Mouse (Mus musculus) forebrain, embryonic 15.5 days (tissue): ENCODE results near the gene Fcrla. TPM values are rescaled to one million over a fixed set of nuclear protein-coding genes. Genes with fewer than 3 reads are reported as not detected.
"Not testable (repeated sequence)": the region's sequence is repeated elsewhere in the genome, so short reads cannot be mapped to it uniquely, and the experiment has no call there.

Source experiments
- ATAC-seq: fragments of 200-750 bp; cut with Nextera tagmentation; replicated peaks from 2 replicates; pipeline ENCODE4 v1.8.0; 2017; ENCODE audit warnings: mild to moderate bottlenecking, moderate TSS enrichment, moderate library complexity
- H3K27ac ChIP-seq: fragments of 300-500 bp; sonication (generic); replicated peaks from 2 replicates; pipeline ENCODE4 v1.5.1; 2015; ENCODE audit warnings: mild to moderate bottlenecking, inconsistent platforms
- H3K27me3 ChIP-seq: fragments of 300-500 bp; sonication (generic); 2 replicates; pipeline ENCODE4 v1.6.1; 2015; ENCODE audit warnings: inconsistent platforms
- H3K36me3 ChIP-seq: fragments of 300-500 bp; sonication (generic); 2 replicates; pipeline ENCODE4 v1.6.1; 2015; ENCODE audit warnings: mild to moderate bottlenecking, inconsistent platforms
- H3K4me1 ChIP-seq: fragments of 300-500 bp; sonication (generic); 2 replicates; pipeline ENCODE4 v1.6.1; 2015; ENCODE audit warnings: inconsistent platforms
- H3K4me2 ChIP-seq: fragments of 300-500 bp; sonication (generic); replicated peaks from 2 replicates; pipeline ENCODE4 v1.6.1; 2015; ENCODE audit warnings: mild to moderate bottlenecking, inconsistent platforms
- H3K4me3 ChIP-seq: fragments of 300-500 bp; sonication (generic); 2 replicates; pipeline ENCODE4 v1.5.1; 2015; ENCODE audit warnings: mild to moderate bottlenecking, inconsistent platforms
- H3K9ac ChIP-seq: fragments of 300-500 bp; sonication (generic); replicated peaks from 2 replicates; pipeline ENCODE4 v1.6.1; 2015; ENCODE audit warnings: mild to moderate bottlenecking, inconsistent platforms
- H3K9me3 ChIP-seq: fragments of 300-500 bp; sonication (generic); 2 replicates; pipeline ENCODE4 v1.6.1; 2016; ENCODE audit warnings: inconsistent platforms
- WGBS: fragments of 180-500 bp; shearing (Covaris S2); methylation state at CpG from one replicate; pipeline ENCODE4 v1.1.7; 2015; ENCODE audit warnings: mixed read lengths; 5-methylcytosine and 5-hydroxymethylcytosine counted together
- polyA plus RNA-seq: library from polyadenylated mRNA; unstranded; fragments of >200 nt; fragmentation: Nextera tagmentation; extraction: Ambion mirVana; gene quantifications from 2 replicates; pipeline ENCODE4 v1.2.1, GENCODE M21; 2015

Fcrla gene
- polyA plus RNA-seq, result not detected in 2 replicates

DNA sequence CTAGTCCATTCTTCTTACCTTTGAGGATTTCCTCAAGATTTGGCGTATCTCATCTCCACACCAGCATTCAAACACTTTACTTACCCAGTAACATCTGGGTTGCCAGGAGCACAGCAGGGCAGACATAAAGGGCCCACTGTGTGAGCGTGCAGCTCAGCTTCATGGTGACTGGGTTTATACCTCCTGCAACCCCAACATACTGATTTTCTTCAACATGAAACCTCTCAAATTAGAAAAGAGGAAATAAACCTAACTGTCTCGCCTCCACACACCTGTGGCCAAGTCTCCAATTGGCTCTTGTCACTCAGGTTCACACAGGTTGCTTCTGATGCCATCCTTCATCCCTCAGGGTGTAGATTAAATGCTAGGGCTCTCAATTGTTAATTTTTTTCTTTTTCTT, at the start of gene Fcrla:
Gene Fcrla (minus strand): TSS at position 206 of the 400 bp plus-strand sequence.
- no peaks in the 10 kb centered on the region for H3K9me3 ChIP-seq
- WGBS, result 76% methylated on average over 3 of the region's 3 CpGs
- H3K4me3 ChIP-seq, result no peak within 1 kb of the TSS
- no peaks in the 10 kb centered on the region for H3K27me3 ChIP-seq
- H3K9ac ChIP-seq, result no peak within 1 kb of the TSS
- no peaks in the 10 kb centered on the region for H3K4me1 ChIP-seq
- no peak for ATAC-seq
- H3K27ac ChIP-seq, result no peak within 1 kb of the TSS
- H3K4me2 ChIP-seq, result no peak within 1 kb of the TSS
- H3K36me3 ChIP-seq, result no peaks in the 10 kb centered on the region

DNA sequence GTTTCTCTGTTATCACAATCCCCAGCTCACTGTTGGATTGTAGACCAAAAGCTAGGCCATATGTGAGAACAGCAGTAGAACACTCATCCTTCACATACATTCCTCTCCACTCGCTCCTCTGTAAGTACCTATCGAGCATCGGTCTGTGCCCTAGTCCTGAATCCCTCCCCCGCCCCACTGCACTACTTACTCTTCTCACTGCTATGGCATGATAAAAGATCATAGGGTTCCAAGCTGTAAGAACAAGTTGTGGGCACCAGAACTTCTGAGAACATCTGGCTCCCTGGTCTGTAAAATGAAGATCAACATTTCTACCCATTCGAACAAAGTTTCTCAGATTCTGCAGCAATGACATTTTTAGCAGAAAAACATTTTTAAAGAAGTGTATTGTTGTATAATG, 49.1 kb upstream of the Fcrla start, which contains the start of gene Fcgr2b:
Gene Fcgr2b (minus strand): TSS at position 101 of the 400 bp plus-strand sequence.
- H3K4me2 ChIP-seq, result no peak within 1 kb of the TSS
- no peak within 1 kb of the TSS for H3K4me3 ChIP-seq
- H3K27ac ChIP-seq, result no peak within 1 kb of the TSS
- no peak for ATAC-seq
- 90% methylated on average over 5 of the region's 5 CpGs for WGBS
- H3K27me3 ChIP-seq, result no peaks in the 10 kb centered on the region
- no peaks in the 10 kb centered on the region for H3K36me3 ChIP-seq
- H3K9me3 ChIP-seq, result no peaks in the 10 kb centered on the region
- no peak within 1 kb of the TSS for H3K9ac ChIP-seq
- H3K4me1 ChIP-seq, result no peaks in the 10 kb centered on the region

DNA sequence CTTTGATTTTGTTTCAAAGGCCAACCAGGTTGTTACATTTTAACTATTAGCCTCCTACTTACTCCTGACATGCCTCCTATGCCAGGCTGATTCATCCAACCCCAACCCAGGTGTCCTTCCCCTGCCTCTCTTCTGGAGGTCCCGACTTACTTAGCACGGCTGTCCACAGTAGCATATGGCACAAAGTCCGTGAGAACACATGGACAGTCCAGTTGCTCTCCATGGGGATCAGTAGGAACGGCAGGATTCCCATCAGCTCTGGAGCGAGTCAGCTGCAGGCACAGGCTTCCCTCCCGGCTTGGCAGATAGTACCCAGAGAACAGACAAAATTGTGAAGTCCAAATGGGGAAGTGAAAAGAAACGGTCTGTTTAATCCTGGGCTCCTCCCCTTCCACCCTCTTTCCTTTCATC, 48.4 kb upstream of the Fcrla start:
- no peak for ATAC-seq
- Histone ChIP-seq H3K27me3 (no peaks in the 10 kb centered on the region), H3K4me2 (no peak overlapping the region), H3K36me3 (no peaks in the 10 kb centered on the region), H3K9me3 (no peaks in the 10 kb centered on the region), H3K4me3 (no peak overlapping the region), H3K4me1 (no peaks in the 10 kb centered on the region), H3K27ac (no peak overlapping the region), H3K9ac (no peak overlapping the region)
- WGBS, result 75% methylated on average over 7 of the region's 7 CpGs

DNA sequence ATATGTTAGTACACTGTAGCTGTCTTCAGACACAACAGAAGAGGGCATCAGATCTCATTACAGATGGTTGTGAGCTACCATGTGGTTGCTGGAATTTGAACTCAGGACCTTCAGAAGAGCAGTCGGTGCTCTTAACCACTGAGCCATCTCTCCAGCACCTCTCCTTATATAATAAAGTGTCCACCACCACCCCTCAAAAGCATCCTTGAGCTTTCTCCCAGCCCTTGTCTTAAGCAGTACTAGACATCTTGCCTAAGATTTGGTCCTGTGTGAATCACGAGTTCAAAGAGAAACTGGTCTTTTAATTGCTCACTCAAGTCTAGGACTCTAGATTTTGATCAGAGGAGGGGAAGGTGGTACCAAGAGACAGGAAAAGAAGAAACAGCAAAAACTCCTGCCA, 48.0 kb upstream of the Fcrla start:
- H3K4me1 ChIP-seq, H3K4me3 ChIP-seq, H3K27me3 ChIP-seq, H3K4me2 ChIP-seq, ATAC-seq, H3K9me3 ChIP-seq, H3K27ac ChIP-seq, H3K36me3 ChIP-seq, H3K9ac ChIP-seq: not testable (repeated sequence)
- WGBS, result 84% methylated on average over 2 of the region's 2 CpGs

DNA sequence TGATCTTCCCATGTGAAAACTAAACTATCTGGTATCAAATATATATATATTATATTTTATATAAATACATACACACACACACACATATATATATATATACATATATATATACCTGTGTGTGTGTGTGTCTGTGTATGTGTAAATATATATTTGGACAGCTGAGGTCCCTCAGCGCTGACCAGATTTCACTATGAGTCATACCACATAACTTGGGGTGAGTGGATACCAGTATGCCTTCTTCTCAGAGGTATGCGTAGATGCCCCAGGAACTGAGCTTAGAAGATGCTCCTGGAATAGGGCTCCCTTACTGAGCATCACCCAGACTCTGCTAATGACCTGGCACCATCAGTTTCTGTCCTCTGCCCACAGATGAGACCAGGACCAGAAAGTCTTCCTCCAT, 47.4 kb upstream of the Fcrla start:
- no peak for ATAC-seq
- Histone ChIP-seq H3K4me1 (no peaks in the 10 kb centered on the region), H3K9ac (no peak overlapping the region), H3K9me3 (no peaks in the 10 kb centered on the region), H3K36me3 (no peaks in the 10 kb centered on the region), H3K27ac (no peak overlapping the region), H3K4me3 (no peak overlapping the region), H3K27me3 (no peaks in the 10 kb centered on the region), H3K4me2 (no peak overlapping the region)
- 96% methylated on average over 2 of the region's 2 CpGs for WGBS

DNA sequence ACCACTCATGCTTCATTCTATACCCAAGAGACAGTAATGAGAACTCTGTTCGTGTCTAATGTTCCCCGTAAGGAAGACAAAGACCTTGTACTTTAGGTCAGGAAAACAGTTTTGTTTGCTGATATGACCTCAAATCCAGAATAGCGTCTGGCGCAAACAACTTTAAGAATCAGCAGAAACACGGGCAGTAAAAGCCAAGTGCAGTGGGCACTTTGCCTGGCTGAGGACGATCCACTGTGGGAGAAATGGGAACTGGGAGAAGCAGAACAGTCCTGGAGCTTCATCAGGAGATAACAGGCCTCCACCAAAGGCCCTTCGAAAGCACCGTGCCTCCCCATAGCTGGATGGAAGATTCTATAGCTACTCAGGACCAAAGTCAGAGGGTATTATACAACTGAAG, 46.8 kb upstream of the Fcrla start:
- Histone ChIP-seq H3K36me3 (no peaks in the 10 kb centered on the region), H3K4me1 (no peaks in the 10 kb centered on the region), H3K27ac (no peak overlapping the region), H3K9me3 (no peaks in the 10 kb centered on the region), H3K9ac (no peak overlapping the region), H3K27me3 (no peaks in the 10 kb centered on the region), H3K4me2 (no peak overlapping the region), H3K4me3 (no peak overlapping the region)
- ATAC-seq, result no peak
- WGBS, result 89% methylated on average over 8 of the region's 8 CpGs

DNA sequence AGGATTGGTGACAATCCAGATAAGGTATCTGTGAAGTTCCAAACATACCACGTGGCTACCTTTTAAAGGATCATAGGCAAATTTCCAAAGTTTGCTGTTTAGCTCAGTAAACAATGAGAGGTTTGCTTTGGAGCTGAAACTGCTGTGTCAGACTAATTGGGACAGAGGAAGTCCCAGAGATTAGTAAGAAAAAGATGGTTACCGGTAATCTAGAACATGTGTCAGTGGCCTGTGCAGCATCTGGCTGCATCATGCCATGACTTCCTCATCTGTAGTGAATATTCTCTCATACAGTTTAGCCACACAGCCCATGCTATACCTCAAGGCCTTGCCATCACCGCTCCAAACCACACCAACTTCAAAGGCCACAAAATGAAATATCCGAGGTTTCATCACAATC, 45.6 kb upstream of the Fcrla start:
- Histone ChIP-seq H3K9me3 (no peaks in the 10 kb centered on the region), H3K27ac (no peak overlapping the region), H3K9ac (no peak overlapping the region), H3K4me2 (no peak overlapping the region), H3K4me1 (no peaks in the 10 kb centered on the region), H3K4me3 (no peak overlapping the region), H3K27me3 (no peaks in the 10 kb centered on the region), H3K36me3 (no peaks in the 10 kb centered on the region)
- WGBS, result 85% methylated on average over 4 of the region's 4 CpGs
- no peak for ATAC-seq

DNA sequence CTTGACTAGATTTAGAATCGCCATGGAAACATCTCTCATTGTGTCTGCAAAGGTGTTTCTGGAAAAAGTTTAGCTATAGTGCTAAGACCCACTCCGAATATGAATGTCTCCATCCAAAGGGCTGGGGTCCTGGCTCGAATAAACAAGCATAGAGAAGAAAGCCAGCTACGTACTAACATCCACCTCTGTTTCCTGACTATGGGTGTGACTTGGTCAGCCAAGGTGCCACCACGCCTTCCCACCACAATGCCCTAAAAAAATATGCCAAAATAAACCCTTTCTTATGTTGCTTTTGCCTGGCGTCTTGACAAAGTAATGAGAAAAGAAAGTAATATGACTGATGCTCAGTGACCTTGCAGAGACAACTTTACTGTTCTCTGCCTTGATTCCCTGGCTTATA, 45.1 kb upstream of the Fcrla start:
- Histone ChIP-seq H3K4me3 (no peak overlapping the region), H3K27ac (no peak overlapping the region), H3K9ac (no peak overlapping the region), H3K4me1 (no peaks in the 10 kb centered on the region), H3K9me3 (no peaks in the 10 kb centered on the region), H3K36me3 (no peaks in the 10 kb centered on the region), H3K4me2 (no peak overlapping the region), H3K27me3 (no peaks in the 10 kb centered on the region)
- WGBS, result 84% methylated on average over 6 of the region's 6 CpGs
- ATAC-seq, result no peak

DNA sequence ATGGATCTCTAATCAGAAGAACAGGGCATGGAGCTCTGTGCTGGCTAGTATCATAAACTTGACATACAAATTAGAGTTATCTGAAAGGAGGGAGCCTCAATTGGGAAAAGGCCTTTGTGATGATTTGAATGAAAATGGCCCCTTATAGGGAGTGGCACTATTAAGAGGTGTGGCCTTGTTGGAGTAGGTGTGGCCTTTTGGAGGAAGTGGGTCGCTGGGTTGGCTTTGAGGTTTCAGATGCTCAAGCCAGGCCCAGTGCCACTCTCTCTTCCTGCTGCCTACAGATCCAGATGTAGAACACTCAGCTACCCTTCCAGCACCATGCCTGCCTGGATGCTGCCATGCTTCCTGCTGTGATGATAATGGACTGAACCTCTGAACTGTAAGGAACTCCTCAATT, 41.2 kb upstream of the Fcrla start:
- Histone ChIP-seq H3K4me2 (no peak overlapping the region), H3K4me1 (no peaks in the 10 kb centered on the region), H3K27me3 (no peaks in the 10 kb centered on the region), H3K36me3 (no peaks in the 10 kb centered on the region), H3K9ac (no peak overlapping the region), H3K27ac (no peak overlapping the region), H3K4me3 (no peak overlapping the region), H3K9me3 (no peaks in the 10 kb centered on the region)
- 57% methylated on average over 1 of the region's 1 CpGs for WGBS
- no peak for ATAC-seq

DNA sequence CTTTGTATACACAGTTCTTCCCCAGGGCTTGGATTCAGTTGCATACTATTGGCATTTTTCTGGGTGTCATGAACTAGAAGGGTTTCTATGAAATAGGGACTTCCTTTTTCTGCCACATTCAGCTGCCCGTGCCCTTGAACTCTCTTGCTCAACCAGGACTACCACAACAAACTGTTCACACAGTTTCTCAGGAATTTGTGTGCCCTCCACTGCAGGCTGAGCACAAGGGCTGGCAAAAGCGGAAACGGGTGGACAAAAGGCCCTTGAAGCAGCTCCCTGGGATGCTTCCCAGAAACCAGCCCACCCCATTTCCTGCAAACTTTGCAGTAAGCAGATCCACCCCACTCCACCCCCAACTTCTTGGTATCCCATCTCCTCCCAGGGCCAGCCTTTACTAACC, 40.2 kb upstream of the Fcrla start:
- Histone ChIP-seq H3K4me1 (no peaks in the 10 kb centered on the region), H3K9me3 (no peaks in the 10 kb centered on the region), H3K27ac (no peak overlapping the region), H3K27me3 (no peaks in the 10 kb centered on the region), H3K9ac (no peak overlapping the region), H3K4me3 (no peak overlapping the region), H3K4me2 (no peak overlapping the region), H3K36me3 (no peaks in the 10 kb centered on the region)
- ATAC-seq, result no peak
- 80% methylated on average over 3 of the region's 3 CpGs for WGBS

DNA sequence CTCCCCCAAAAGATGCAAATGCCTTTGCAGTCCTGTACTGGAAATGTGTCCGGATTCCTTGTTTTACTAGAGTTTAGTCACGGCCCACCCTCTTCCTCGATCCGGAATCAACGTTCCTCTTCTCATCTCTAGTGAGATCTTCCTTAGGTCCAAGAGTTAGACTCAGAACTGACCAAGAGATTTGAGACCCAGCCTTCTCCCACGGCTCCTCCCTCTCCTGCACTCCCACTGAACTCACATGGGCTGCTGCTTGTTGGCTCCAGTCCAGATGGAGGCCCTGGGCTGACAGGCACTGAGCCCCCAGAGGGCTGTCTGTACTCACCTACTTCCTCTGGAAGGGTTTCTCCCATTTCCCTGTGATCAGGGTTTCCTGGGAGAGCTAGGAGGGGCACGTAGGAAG, 35.7 kb upstream of the Fcrla start:
- H3K27me3 ChIP-seq, result no peaks in the 10 kb centered on the region
- no peak overlapping the region for H3K27ac ChIP-seq
- no peak overlapping the region for H3K9ac ChIP-seq
- H3K4me3 ChIP-seq, result no peak overlapping the region
- H3K9me3 ChIP-seq, result no peaks in the 10 kb centered on the region
- no peaks in the 10 kb centered on the region for H3K4me1 ChIP-seq
- H3K4me2 ChIP-seq, result no peak overlapping the region
- no peaks in the 10 kb centered on the region for H3K36me3 ChIP-seq
- ATAC-seq, result no peak
- WGBS, result 74% methylated on average over 7 of the region's 7 CpGs

DNA sequence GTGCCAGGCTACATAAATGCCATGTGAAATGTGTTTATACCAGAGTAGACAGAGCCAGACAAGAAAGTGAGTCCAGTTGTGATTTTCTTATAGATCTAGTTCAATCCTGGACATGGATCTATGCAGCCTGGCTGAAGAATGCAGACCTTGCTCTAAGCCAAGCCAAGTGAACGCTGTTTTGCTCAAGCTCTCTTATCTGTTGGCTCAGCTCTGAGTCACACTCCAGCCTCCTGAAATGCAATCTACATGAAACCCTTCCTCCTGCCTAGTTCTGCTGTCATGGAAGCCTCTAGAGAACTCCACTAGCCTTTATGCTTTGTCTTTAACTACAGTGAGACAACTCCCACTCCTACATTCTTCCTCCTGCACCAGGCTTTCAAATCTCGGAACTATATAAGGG, 34.9 kb upstream of the Fcrla start:
- 84% methylated on average over 2 of the region's 2 CpGs for WGBS
- Histone ChIP-seq H3K4me3 (no peak overlapping the region), H3K4me2 (no peak overlapping the region), H3K9ac (no peak overlapping the region), H3K4me1 (no peaks in the 10 kb centered on the region), H3K36me3 (no peaks in the 10 kb centered on the region), H3K9me3 (no peaks in the 10 kb centered on the region), H3K27ac (no peak overlapping the region), H3K27me3 (no peaks in the 10 kb centered on the region)
- no peak for ATAC-seq

DNA sequence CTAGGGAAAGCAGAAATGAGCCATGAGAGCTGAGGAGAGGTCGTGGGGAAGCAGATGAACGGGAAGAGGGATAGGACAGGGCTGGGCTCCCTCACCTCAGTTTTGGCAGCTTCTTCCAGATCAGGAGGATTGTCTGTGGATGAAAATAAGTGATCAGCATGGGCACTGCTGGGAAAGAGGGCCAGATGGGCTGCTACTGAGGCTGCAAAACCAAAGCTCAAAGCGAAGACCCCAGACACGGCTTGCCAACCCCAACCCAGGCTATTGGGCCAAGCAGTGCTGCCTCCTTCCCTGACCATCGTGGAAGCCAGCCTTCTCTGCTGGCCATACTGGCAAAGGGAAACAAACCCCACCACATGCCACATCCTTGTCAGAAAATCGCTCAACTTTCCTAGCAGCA, 33.7 kb upstream of the Fcrla start:
- Histone ChIP-seq H3K4me1 (no peaks in the 10 kb centered on the region), H3K27ac (no peak overlapping the region), H3K4me3 (no peak overlapping the region), H3K9ac (no peak overlapping the region), H3K9me3 (no peaks in the 10 kb centered on the region), H3K27me3 (no peaks in the 10 kb centered on the region), H3K36me3 (no peaks in the 10 kb centered on the region), H3K4me2 (no peak overlapping the region)
- 84% methylated on average over 6 of the region's 6 CpGs for WGBS
- ATAC-seq, result no peak
